Mouse (Mus musculus) cerebellum, adult 11 months (tissue): Measurements from ENCODE around the gene Slamf6.
"Not testable (repeated sequence)": the region's sequence is repeated elsewhere in the genome, so short reads cannot be mapped to it uniquely, and the experiment has no call there.

Source experiments
- DNase-seq: peaks from one replicate; pipeline ENCODE4 v3.0.0; 2022

Gene Slamf6

DNA sequence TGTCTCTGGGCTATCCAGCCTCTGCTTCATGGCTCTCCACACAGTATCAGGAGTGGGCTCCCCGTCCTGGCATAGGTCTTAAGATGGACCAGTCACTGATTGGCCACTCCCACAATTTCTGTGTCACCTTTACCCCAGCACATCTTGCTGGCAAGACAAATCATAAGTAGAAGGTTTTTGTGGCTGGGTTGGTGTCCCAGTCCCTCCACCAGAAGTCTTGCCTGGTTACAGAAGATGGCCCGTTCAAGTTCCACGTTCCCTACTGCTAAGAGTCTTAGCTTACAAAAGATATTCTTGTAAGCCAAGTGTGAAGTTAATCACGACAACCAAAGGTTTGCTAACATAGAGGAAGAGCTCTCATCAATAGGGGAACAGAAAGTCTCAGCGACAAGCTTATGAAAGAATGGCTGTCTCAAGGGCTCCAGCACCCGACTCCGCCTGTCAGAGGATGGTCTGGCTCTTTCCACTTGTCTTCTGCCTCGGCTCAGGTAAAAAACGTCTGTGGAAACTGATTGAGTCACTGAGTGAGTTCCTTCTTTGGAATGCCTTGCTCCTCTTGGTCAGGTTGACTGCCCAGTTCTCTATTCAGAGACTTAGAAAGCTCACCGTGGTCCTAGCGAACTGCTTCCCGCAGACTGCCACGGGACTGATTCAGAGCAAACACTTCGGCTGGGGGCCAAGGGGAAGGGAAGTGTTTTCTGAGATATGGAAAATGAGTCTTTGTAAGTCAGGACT, at the start of gene Slamf6:
Gene Slamf6 (plus strand): TSS at position 211 of the 735 bp plus-strand sequence.
- DNase-seq: no peak

DNA sequence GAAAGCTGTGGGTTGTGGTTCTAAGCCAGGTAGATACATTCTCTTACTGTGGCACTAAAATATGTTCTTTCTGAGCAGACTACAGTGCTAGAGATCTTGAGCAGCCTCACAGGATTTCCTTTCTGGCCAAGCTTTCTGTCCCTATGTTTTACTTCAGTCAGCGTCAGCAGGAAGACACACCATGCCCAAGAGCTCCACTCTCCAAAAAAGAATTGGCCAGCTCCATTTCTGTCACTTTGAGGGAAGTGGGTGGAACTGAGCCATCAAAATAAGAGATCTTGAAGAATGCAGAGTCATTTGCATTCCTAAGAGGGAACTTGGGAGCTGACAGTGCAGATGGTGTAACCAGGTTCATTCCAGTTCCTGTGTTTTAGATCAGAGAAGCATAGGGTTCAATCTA, 30.3 kb upstream of the Slamf6 start:
- DNase-seq: no peak

DNA sequence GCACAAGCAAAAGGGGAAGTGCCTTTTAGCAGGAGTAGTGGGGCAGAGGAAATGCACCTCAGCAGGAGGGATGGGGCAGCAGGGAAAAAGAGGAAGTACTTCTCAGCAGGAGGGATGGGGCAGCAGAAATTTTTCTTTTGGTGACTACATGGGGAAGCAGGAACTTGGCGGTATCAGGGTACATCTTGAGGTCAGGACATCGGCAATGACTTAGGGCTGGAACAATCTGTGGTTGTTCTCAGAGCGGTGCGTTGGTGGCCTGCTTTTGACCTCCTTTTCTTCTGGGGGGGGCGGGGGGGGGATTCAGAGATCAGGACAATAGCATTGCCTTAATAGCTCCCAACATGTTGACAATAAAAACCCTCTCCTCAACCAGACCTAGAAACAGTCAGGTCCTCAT, 22.0 kb upstream of the Slamf6 start, which contains the start of gene Gm10521:
Gene Gm10521 (plus strand): TSS at position 301 of the 400 bp plus-strand sequence.
- not testable (repeated sequence) for DNase-seq

DNA sequence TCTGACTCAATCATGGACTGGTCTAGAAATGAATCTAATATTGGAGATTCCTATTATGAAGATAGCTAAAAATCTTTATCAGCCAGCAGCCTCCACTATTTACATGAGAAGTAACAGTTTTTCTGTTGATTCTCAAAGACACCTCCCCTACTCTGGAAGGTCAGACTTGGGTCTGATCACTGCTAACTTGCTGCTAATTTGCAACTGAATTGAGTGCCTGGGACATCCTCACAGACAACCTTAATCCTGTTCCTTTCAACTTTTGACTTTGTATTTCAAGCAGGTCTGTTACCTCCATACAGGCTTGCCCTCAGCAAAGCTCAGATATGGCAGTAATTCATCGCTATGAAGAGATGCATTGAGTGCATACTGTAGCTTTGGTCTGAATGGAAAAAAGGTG, 13.3 kb upstream of the Slamf6 start:
- no peak for DNase-seq

DNA sequence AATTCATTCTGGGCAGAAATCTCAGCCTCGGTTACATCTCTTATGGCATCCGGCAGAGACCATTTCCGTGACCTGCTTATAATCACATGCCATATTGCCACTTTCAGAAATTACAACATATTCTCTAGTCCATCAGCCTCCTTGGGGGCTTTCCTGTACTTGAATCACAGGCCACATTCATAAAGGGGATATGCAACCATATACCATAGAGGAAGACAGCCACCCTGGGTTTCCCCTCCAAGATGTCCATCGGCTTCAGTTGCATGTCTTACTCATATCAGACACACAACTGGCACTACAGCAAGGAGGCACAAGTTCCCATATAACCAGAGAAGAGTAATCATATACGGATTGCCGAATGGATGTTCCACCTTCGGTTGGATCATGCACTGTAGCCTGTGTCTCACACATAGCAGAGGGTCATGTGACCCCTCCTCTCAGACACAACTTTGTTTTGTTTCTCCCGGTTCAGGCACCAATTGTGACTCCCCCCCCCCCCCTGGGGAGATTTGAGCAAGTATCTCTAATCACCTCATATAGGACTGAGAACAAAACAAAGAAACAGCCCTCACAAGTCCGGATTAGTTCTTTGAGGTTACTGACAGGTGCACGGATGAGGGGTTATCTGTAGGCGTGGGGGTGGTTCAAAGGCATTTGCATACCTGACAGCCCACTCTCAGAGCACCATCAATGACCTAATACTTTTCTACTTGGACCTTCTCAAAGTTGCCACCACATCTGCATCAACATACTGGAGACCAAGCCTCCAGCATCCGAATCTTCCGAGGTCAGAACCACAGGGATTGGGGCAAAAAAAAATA, 1.5 kb upstream of the Slamf6 start:
- no peak for DNase-seq

GRCm38 (mm10) chr1:171918136-171918920, 1.0 kb downstream of the Slamf6 start:
- no peak for DNase-seq

GRCm38 (mm10) chr1:171919193-171919592, 1.9 kb downstream of the Slamf6 start:
- no peak for DNase-seq

DNA sequence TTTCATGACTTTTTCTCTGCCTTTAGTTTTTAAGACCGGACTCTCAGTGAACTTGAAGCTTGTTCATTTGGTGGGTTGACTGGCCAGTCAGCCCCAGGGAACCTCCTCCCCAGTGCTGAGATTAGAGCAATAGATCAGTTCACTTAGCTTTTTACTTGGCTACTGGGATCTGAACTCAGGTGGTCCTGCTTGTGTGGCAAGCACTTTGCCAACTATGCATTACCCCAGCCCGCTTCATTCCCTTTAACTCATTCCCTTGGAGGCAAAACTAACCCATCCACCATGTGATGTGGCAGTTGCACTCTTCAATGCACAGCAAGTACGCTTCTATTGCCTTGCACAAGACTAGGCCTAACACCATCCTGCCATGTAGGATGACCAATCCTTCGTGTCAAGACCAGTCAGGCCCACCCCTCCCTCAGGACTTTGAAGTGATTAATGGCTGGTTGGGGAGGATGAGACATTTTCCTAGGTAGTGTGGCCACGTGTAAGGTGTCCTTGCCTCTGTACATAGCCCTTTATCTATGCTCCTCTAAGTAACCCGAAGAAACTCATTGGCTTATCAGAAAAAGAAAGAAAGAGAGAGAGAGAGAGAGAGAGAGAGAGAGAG, 2.7 kb downstream of the Slamf6 start:
- DNase-seq: no peak

DNA sequence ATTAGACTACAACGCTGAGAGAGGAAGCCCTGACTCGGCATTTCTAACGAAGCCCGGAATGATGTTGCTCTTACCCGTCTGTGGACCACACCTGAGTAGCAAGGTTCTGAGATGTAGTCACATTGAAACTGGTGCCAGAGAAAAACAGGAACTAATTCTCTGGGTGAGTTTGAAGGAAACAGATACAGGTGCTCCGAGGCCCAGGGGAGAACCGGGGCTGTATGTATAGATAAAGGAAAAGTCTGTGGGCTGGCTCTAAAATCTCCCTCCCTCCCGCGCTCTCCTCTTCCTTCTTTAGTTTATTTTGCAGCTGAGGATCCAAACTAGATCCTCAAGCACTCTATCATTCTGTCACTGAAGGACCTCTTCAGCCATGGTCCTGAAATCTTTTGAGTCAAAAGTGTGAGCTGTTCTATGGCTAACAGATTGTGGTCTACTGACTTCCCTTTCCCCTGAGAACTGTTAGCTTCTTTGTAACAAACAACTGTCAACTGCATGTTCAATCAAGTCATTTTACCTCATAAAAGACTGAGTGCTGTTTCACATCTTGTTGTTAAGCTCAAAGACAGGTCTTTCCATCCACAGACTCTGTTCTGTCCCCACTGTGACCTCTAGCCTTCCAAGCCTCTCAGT, 3.8 kb downstream of the Slamf6 start:
- no peak for DNase-seq

GRCm38 (mm10) chr1:171921641-171922040, 4.3 kb downstream of the Slamf6 start:
- DNase-seq: no peak

DNA sequence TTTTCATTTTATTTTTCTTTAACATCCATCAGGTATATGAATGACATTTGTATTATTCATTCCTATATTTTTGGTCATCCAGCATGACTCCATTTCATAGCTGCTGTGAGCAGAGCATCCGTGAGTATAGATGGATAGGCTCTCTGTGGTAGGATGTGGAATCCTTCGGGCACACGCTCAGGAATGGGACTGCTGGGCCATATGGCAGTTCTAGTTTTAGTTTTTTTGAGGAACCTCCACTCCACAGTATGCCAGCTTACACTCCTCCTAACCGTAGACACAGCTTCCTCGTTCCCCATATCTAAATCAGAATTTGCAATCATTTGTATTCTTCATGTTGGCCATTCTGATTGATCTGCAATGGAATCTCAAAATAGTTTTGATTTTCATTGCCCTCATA, 5.5 kb downstream of the Slamf6 start:
- no peak for DNase-seq

- DNase-seq: no peak
Measured at GRCm38 (mm10) chr1:171924900-171925299, 7.6 kb downstream of the Slamf6 start.

DNA sequence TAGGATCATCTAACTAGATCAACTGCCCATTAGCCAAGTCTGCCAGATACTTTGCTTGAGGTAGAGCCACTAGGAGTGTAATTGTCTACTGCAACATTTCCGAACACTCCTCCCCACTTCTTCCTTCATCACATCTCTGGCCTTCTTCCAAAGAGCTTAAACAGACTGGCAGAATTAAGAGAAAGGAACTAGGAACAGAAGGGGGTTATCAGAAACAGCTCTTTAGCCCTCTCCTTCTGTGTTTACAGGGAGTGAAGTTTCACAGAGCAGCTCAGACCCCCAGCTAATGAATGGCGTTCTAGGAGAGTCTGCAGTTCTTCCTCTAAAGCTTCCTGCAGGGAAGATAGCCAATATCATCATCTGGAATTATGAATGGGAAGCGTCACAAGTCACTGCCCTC, 16.5 kb downstream of the Slamf6 start:
- DNase-seq: no peak

- DNase-seq: no peak
Measured at GRCm38 (mm10) chr1:171938952-171939948, 21.9 kb downstream of the Slamf6 start.

DNA sequence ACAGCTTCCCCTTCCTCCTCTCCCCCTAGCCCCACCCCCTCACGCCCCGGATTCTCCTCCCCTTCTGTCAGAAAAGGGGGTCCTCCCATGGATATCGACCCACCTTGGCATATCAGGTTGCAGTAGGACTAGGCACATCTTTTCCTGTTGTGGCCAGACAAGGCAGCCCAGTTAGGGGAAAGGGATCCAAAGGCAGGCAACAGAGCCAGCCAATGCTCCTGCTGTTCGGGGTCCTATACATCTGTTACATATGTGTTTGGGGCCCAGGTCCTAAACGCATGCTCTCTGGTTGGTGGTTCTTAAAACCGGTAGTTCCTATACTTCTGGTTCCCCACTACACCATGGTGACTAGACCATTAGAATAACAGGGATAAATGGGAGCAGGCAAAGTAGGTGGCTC, 23.3 kb downstream of the Slamf6 start:
- no peak for DNase-seq

DNA sequence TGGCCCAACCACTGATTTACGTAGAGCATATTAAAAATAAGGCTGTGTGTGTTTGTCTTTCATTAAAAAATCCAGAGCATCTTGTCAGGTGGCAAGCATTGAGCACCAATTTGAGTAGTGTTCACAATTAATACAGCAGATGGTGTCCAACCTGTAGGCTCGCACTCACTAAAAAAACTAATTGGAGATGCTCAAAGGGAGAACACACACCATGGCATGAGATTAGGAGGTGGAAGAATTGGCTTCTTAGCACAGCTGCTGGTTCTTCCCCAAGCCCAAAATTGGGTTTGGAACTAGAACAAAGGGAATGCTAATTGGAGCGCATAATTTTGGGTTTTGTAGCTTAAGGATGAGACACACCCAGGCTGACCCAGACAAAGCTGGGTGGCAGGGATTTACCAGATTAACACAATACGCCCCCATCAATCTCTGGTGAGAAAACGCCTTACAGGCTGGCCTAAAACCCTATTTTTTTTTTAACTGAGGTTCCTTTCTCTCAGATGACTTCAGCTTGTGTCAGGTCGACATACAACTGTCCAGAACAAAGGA, 29.2 kb downstream of the Slamf6 start:
- DNase-seq: no peak

GRCm38 (mm10) chr1:171948161-171948945, 31.0 kb downstream of the Slamf6 start:
- no peak for DNase-seq

GRCm38 (mm10) chr1:171948946-171949508, 31.7 kb downstream of the Slamf6 start:
- no peak for DNase-seq

DNA sequence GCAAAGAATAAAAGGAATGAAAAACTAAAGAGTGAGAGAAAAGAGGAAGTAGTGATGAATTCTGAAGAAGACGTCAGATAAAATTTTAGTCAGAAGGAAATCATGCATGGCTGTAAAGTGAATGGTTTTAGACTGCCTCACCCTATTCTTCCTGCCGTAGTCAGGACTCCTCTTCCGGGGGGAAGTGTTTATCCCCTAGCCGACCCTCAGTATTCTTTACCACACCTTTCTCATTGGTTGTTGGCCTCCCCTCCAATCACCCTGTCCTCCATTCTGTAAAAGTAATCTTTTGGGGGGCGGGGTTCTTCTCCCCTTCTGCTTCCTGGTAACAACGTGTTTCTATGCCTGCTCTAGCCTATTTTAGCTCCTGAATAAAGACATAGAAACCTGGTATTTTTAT, 37.8 kb downstream of the Slamf6 start:
- DNase-seq: no peak

GRCm38 (mm10) chr1:171957411-171957810, 40.1 kb downstream of the Slamf6 start:
- no peak for DNase-seq
